Mouse (Mus musculus) lung, embryonic 16.5 days (tissue): ENCODE data around the gene Foxm1. TPM values are rescaled to one million over a fixed set of nuclear protein-coding genes. Genes with fewer than 3 reads are reported as not detected.
A peak's percentile ranks its signal among the peaks of the same experiment; 100 is the strongest.

Experiments
- ATAC-seq: fragments of 200-750 bp; cut with Nextera tagmentation; 2 replicates; pipeline ENCODE4 v1.8.0; 2017; ENCODE audit warnings: low read depth, mild to moderate bottlenecking, moderate library complexity
- H3K27ac ChIP-seq: fragments of 300-500 bp; sonication (generic); 2 replicates; pipeline ENCODE4 v1.5.1; 2014; ENCODE audit warnings: mild to moderate bottlenecking, control low read depth, low read length
- H3K27me3 ChIP-seq: fragments of 300-500 bp; sonication (generic); 2 replicates; pipeline ENCODE4 v1.6.1; 2014; ENCODE audit warnings: low read depth, low read length, mixed read lengths; ENCODE audit not compliant: control insufficient read depth, insufficient read depth
- H3K36me3 ChIP-seq: fragments of 300-500 bp; sonication (generic); 2 replicates; pipeline ENCODE4 v1.6.1; 2014; ENCODE audit warnings: low read length; ENCODE audit not compliant: control insufficient read depth, insufficient read depth
- H3K4me1 ChIP-seq: fragments of 300-500 bp; sonication (generic); replicated peaks from 2 replicates; pipeline ENCODE4 v1.6.1; 2014; ENCODE audit warnings: low read length, mixed read lengths; ENCODE audit not compliant: control insufficient read depth, insufficient read depth
- H3K4me2 ChIP-seq: fragments of 300-500 bp; sonication (generic); 2 replicates; pipeline ENCODE4 v1.6.1; 2014; ENCODE audit warnings: low read depth, low read length, control low read depth
- H3K4me3 ChIP-seq: fragments of 300-500 bp; sonication (generic); 2 replicates; pipeline ENCODE4 v1.5.1; 2014; ENCODE audit warnings: mild to moderate bottlenecking, low read length, control low read depth
- H3K9ac ChIP-seq: fragments of 300-500 bp; sonication (generic); 2 replicates; pipeline ENCODE4 v1.6.1; 2014; ENCODE audit warnings: low read length, control low read depth
- H3K9me3 ChIP-seq: fragments of 300-500 bp; sonication (generic); 2 replicates; pipeline ENCODE4 v1.6.1; 2016; ENCODE audit warnings: low read length; ENCODE audit not compliant: control insufficient read depth
- WGBS: fragments of 180-500 bp; shearing (Covaris S2); extraction: QIAGEN DNeasy Blood & Tissue Kit; methylation state at CpG from one replicate; pipeline ENCODE4 v1.1.7; 2014; 5-methylcytosine and 5-hydroxymethylcytosine counted together
- polyA plus RNA-seq: library from polyadenylated mRNA; unstranded; fragments of >200 nt; fragmentation: Nextera tagmentation; extraction: Ambion mirVana; gene quantifications from 2 replicates; pipeline ENCODE4 v1.2.1, GENCODE M21; 2015

Foxm1 gene
- polyA plus RNA-seq, 1 experiment from 2014 or later, result 43.2 TPM

GRCm38 (mm10) chr6:128389185-128389584 is 26.4 kb downstream of the Foxm1 start:
- Histone ChIP-seq H3K4me2 (no peak overlapping the region), H3K4me1 (no peaks in the 10 kb centered on the region), H3K36me3 (no peaks in the 10 kb centered on the region), H3K4me3 (no peak overlapping the region), H3K9ac (no peak overlapping the region), H3K27me3 (no peaks in the 10 kb centered on the region), H3K9me3 (no peaks in the 10 kb centered on the region), H3K27ac (no peak overlapping the region)
- WGBS, result 71% methylated on average over 1 of the region's 1 CpGs
- no peak for ATAC-seq

DNA sequence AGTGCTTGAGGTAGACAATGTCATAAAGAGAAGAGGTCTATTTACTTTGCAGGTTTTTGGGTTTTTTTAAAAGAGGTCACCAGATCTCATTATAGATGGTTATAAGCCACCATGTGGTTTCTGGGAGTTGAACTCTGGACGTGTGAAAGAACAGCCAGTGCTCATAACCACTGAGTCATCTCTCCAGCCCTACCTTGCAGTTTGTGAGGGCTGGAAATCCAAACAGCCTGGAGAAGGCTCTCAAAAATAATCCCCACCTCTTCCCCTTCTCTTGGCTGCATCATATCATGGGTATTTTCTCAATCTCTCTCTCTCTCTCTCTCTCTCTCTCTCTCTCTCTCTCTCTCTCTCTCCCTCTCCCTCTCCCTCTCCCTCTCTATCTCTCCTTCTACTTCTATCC is 27.9 kb downstream of the Foxm1 start:
- H3K9me3 ChIP-seq, result no peaks in the 10 kb centered on the region
- ATAC-seq, result no peak
- no peak overlapping the region for H3K27ac ChIP-seq
- no peak overlapping the region for H3K9ac ChIP-seq
- WGBS, result 57% methylated on average over 1 of the region's 1 CpGs
- no peaks in the 10 kb centered on the region for H3K27me3 ChIP-seq
- H3K4me3 ChIP-seq, result no peak overlapping the region
- no peaks in the 10 kb centered on the region for H3K36me3 ChIP-seq
- no peak overlapping the region for H3K4me2 ChIP-seq
- no peaks in the 10 kb centered on the region for H3K4me1 ChIP-seq

- Histone ChIP-seq H3K4me2 (no peak overlapping the region), H3K36me3 (no peaks in the 10 kb centered on the region), H3K9me3 (no peaks in the 10 kb centered on the region), H3K4me1 (peaks cover 2% of the 10 kb centered on the region; the same call in 1 of the 2 replicates), H3K4me3 (no peak overlapping the region), H3K27me3 (no peaks in the 10 kb centered on the region), H3K27ac (no peak overlapping the region), H3K9ac (no peak overlapping the region)
- 73% methylated on average over 7 of the region's 7 CpGs for WGBS
- ATAC-seq, result no peak
Measured at GRCm38 (mm10) chr6:128397574-128398261, 35.0 kb downstream of the Foxm1 start.

DNA sequence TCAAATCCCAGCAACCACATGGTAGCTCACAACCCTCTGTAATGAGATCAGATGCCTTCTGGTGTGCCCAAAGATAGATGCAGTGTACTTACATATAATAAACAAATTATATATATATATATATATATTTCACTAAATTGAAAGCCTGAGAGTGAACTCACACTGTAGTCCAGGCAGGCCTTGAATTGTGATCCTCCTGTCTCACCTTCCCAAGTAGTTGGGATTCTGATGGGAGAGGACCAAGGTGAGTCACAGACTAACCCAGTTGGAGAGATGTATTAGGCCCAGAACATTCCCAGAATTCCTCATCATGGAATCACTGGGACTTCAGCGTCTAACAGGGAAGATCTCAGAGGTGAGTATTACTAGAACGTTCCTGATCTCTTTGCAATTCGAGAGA is 36.2 kb downstream of the Foxm1 start, which contains the start of gene Nrip2:
Gene Nrip2, plus strand, starts transcription at position 301 of the 400 bp plus-strand sequence.
- no peaks in the 10 kb centered on the region for H3K9me3 ChIP-seq
- no peak for ATAC-seq
- peak within 1 kb of the TSS; percentile 62 for H3K4me2 ChIP-seq
- peak within 1 kb of the TSS; percentile 53 for H3K9ac ChIP-seq
- H3K27ac ChIP-seq, result no peak within 1 kb of the TSS
- peak within 1 kb of the TSS; percentile 39 for H3K4me3 ChIP-seq
- H3K36me3 ChIP-seq, result no peaks in the 10 kb centered on the region
- no peaks in the 10 kb centered on the region for H3K27me3 ChIP-seq
- 55% methylated on average over 3 of the region's 3 CpGs for WGBS
- H3K4me1 ChIP-seq, result peaks cover 2% of the 10 kb centered on the region; the same call in 1 of the 2 replicates

DNA sequence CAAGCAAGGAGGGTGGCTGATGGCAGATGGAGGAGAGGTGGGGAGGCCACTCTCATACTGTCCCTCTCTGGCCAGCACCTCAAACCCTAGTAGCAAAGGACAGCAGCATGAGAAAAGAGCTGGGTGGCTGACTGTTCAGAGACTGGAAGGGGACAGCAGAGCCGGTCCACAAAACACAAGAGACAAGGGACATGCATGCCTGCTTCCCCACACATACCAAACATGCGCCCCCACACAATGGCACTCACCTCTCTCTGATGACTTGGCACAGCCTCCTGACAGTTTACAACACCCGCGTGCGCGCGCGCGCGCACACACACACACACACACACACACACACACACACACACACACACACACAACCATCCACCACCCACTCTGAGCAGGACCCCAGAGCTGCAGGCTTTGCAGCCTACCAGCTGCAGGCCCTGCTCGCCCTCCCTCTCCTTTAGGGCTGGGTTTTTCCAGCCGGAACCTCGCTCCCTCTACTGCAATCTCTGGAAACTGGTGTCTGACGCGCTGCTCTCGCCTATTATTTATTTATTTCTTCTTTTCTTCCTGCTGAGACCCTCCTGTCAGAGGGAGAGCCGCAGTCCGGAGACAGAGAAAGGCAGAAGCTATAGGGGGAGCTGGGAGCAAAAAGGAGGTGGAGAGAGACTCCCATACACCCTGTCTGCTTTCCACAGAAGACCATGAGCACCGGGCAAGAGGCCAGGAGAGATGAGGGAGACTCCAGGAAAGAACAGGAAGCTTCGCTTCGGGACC is 36.8 kb downstream of the Foxm1 start:
- Histone ChIP-seq H3K9me3 (no peaks in the 10 kb centered on the region), H3K9ac (peak overlapping the region; percentile 53), H3K4me3 (peak overlapping the region; percentile 39), H3K36me3 (no peaks in the 10 kb centered on the region), H3K27ac (no peak overlapping the region), H3K27me3 (no peaks in the 10 kb centered on the region), H3K4me2 (peak overlapping the region; percentile 62), H3K4me1 (peaks cover 2% of the 10 kb centered on the region; the same call in 1 of the 2 replicates)
- ATAC-seq, result peak; percentile 77
- WGBS, result 31% methylated on average over 21 of the region's 21 CpGs

DNA sequence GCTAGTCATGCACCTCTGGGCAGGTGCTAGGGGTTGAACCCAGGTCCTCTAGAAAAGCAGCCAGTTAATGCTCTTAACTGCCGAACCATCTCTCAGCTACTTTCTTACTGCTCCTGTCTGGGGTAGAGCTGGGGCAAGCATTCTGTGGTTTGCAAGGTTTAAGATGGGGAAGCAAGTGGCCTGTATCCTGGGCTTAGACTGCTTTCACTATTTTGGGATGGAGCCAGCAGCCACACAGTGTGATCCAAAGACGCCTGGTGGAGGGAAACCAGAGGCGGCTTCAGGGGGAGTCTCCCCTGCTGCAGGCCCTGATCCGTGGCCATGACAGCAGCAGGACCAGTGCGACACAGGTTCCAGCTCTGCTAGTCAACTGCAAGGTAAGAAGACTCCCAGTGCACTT is 41.9 kb downstream of the Foxm1 start:
- Histone ChIP-seq H3K27ac (no peak overlapping the region), H3K4me1 (no peaks in the 10 kb centered on the region; the same call in 1 of the 2 replicates), H3K4me3 (no peak overlapping the region), H3K4me2 (no peak overlapping the region), H3K36me3 (peaks cover 15% of the 10 kb centered on the region), H3K27me3 (no peaks in the 10 kb centered on the region), H3K9ac (no peak overlapping the region), H3K9me3 (no peaks in the 10 kb centered on the region)
- 53% methylated on average over 5 of the region's 5 CpGs for WGBS
- no peak for ATAC-seq

DNA sequence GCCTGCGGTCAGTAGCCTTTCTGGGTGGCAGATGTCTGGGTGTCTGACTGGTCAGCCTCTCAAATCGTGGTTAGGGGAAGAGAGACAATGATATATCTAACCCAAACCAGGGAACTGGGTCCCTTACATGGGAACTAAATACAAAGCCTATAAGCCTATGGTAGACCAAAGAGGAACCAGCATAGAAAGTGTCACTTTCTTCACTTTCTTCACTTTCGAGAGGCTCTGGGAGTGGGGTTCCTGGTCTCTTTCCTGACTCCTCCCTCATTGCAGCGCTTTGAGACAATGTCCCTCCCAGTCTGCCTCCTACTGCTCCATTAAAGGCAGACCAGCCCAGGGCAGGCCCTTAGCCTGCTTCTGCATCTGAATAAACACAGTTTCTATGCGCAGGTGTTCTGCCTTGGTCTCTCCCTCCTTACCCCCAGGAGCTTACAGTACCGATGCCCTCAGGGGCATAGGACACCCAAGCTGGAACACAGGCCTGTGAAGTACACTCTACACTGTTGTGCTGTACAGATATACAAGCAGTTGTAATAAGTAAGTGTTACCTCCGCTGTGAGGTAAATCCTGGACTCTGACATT is 45.9 kb downstream of the Foxm1 start:
- no peaks in the 10 kb centered on the region for H3K9me3 ChIP-seq
- H3K4me3 ChIP-seq, result no peak overlapping the region
- no peaks in the 10 kb centered on the region for H3K27me3 ChIP-seq
- 84% methylated on average over 7 of the region's 7 CpGs for WGBS
- ATAC-seq, result no peak
- H3K36me3 ChIP-seq, result peaks cover 35% of the 10 kb centered on the region
- H3K4me2 ChIP-seq, result no peak overlapping the region
- H3K4me1 ChIP-seq, result no peaks in the 10 kb centered on the region
- H3K9ac ChIP-seq, result no peak overlapping the region
- H3K27ac ChIP-seq, result no peak overlapping the region

- no peak for ATAC-seq
- H3K27me3 ChIP-seq, result no peaks in the 10 kb centered on the region
- H3K27ac ChIP-seq, result no peak overlapping the region
- no peak overlapping the region for H3K4me2 ChIP-seq
- H3K9me3 ChIP-seq, result no peaks in the 10 kb centered on the region
- no peak overlapping the region for H3K4me3 ChIP-seq
- 94% methylated on average over 13 of the region's 13 CpGs for WGBS
- H3K9ac ChIP-seq, result no peak overlapping the region
- peaks cover 37% of the 10 kb centered on the region for H3K36me3 ChIP-seq
- no peaks in the 10 kb centered on the region for H3K4me1 ChIP-seq
Measured at GRCm38 (mm10) chr6:128410305-128410704, 47.5 kb downstream of the Foxm1 start.

GRCm38 (mm10) chr6:128411115-128411514 is 48.3 kb downstream of the Foxm1 start:
- H3K9me3 ChIP-seq, result no peaks in the 10 kb centered on the region
- no peak overlapping the region for H3K4me3 ChIP-seq
- ATAC-seq, result peak; percentile 24; the same call in 1 of the 2 replicates
- H3K9ac ChIP-seq, result no peak overlapping the region
- no peaks in the 10 kb centered on the region for H3K4me1 ChIP-seq
- H3K27me3 ChIP-seq, result no peaks in the 10 kb centered on the region
- H3K4me2 ChIP-seq, result no peak overlapping the region
- no peak overlapping the region for H3K27ac ChIP-seq
- peaks cover 37% of the 10 kb centered on the region for H3K36me3 ChIP-seq
- 14% methylated on average over 3 of the region's 3 CpGs for WGBS
